Mouse (Mus musculus): Measurements from ENCODE around the gene Rbm18.

Gene Rbm18

GRCm38 (mm10) chr2:36104436-36104955 lies 32.1 kb downstream of the Rbm18 start:
- DNase-seq (ENCODE audit: extremely low spot score) = peak; percentile 58

GRCm38 (mm10) chr2:36103555-36104367 lies 32.8 kb downstream of the Rbm18 start:
- peak; percentile 68 for DNase-seq (ENCODE audit: extremely low spot score)

- no peak for DNase-seq (ENCODE audit: extremely low spot score)
These were observed 33.5 kb downstream of the Rbm18 start for GRCm38 (mm10) chr2:36103069-36103554.

DNA sequence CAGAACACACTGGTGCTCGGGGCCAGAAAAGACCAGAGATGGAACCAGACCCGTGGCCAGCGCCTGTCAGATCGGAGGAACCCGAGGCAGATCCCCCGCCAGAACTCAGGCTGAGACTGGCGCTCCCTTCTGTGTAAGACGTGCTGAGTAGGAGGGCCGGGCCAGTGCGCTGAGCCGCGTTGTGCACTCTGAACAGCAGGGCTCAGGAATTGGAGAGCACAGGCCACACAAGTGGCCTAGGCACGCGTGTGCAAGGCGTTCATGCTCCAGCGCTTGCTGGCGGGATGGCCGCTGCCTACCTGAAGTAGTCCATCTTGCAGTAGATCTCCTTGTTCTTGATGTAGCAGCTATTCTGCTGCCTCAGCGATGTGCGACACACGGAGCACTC lies 34.0 kb downstream of the Rbm18 start:
- DNase-seq (ENCODE audit: extremely low spot score) = peak; percentile 60

DNA sequence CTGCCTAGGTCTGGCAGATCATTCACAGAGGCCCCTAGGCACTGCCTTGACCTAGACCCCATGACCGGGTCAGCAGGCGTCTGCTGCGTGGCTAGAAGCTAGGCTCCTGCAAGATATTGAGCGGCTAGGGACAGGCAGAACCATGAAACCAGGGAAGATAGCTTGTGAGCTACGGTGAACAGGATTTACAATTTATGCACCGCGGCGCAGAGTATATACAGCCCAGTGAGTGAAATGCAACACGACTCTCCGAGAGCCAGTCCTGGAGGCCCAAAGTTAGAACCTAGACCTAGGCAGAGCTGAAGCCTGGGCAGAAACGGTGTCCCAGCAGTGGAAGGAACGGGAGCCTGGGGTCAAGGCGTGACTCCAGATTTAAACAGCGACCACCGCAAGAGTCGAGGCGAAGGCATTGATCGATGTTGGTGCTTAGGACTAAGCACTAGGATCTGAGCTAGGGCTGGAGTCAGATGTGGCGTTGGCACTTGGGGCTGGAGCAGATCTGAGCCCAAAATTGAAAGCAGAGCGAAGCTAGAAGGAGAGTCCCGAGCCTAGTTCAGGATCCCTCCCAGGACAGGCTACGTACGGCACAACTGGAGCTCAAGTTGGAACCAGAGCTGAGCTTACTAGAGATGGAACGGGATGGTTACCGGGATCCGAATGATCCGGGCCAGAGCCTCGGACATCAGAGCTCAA lies 34.6 kb downstream of the Rbm18 start:
- DNase-seq (ENCODE audit: extremely low spot score) = peak; percentile 61

GRCm38 (mm10) chr2:36099739-36100138 lies 36.8 kb downstream of the Rbm18 start:
- no peak for DNase-seq (ENCODE audit: extremely low spot score)

DNA sequence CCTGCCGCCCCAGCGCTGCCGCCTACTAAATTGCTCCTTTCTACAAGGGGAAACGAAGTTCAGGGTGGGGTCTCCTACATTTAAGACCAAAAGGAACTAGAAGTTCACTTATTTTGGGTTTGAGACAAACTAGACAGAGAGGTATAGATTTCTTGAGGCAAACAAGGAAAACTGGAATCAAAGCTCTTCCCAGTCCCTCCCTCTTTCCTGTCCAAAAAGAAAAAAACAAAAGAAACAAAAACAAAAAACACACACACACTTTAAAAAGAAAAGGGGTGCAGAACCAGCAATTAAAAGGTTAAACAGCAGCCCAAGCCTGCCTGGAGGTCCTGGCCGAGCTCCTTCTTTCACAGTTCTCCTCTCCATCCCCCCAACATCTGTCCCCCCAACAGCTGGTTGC lies 38.6 kb downstream of the Rbm18 start:
- DNase-seq (ENCODE audit: extremely low spot score) = no peak

DNA sequence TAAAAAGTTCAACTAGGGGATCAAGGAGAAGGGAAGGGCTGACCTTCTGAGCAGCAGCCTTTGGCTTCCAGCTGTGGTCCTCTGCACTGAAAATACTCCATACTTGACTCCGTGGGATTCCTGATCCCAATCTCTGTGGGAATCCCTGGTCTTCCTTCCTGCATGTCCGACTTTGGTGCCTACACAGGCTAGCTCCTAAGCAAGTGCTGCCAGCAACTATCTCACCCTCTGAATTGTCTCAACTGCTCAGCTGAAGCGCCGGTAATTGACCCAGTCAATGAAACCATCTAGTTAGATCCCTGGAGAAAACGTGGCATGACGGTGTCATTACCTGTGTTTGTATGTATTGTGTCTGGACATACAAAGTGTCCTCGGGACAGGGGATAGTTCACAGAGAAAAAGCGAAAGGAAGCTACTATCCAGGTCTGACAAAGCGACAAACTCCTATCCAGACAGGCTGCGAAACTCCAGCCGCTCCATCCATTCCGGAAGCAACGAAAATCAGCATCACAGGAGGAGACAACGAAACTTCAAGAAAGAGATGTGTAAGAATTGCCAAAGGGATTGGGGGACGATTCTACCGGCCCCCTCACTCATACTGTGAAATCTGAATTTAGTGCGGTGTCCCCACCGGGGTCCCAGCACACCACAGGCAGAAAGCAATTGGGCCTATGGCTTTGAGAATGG lies 39.3 kb downstream of the Rbm18 start:
- DNase-seq (ENCODE audit: extremely low spot score) = no peak

- DNase-seq (ENCODE audit: extremely low spot score) = no peak
These were observed 42.6 kb downstream of the Rbm18 start for GRCm38 (mm10) chr2:36093914-36094475.

DNA sequence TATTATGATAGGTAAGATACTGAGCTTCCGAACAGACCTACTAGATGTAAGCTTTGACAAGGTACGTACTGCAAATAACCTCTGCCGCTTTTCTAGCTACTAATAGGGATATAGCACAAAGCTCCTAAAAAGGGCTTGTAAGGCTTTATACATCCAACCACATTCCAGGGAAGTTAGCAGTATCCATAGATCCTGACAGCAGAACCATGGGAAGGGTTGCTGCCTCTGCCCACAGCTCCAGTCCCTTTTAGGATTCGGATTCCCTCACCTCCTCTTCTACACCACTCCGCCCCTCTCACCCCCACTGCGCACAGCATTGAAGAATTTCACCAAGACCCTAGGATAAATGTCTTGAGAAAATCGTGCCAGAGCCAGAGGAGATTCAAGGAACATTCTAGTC lies 43.3 kb downstream of the Rbm18 start:
- DNase-seq (ENCODE audit: extremely low spot score) = no peak

GRCm38 (mm10) chr2:36092748-36093147 lies 43.8 kb downstream of the Rbm18 start:
- no peak for DNase-seq (ENCODE audit: extremely low spot score)

- DNase-seq (ENCODE audit: extremely low spot score) = peak; percentile 89
These were observed 45.5 kb downstream of the Rbm18 start for GRCm38 (mm10) chr2:36090853-36091741.

DNA sequence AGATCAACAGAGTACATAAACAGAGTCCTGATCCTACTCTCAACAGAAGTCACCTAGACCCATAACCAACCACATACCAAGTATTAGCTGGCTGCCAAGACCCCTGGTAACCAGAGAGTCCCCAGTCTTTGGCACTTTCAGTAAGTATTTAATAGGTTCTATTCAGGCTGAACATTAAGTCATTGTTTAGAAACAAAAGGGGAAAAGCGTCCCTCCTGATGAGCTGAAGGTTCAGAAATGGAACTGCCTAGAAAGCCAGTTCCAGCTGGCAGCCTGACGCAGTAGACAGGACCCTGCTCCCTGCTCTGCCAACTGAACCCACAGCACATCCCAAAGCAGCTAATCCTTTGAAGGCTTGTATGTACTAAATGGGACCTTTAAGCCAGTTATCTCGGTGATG lies 47.4 kb downstream of the Rbm18 start:
- DNase-seq (ENCODE audit: extremely low spot score) = no peak

DNA sequence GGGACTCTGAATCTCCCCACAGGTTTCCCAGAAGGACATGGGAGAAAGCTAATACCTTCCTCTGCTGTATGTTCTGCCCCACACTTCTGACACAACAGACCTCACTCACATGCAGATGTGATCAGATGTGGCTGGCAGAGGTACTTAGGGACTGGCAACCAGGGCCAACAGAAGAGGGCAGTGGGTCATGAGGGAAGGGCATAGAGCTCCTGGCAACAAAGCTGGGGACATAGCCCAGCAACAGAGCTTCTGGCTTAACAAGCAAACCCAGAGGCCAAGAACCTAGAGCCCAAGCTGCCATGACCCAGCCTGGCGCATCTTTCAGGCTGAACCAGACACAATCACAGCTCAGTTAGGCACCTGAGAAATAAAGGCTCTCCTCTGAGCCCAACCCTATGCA lies 51.5 kb downstream of the Rbm18 start:
- no peak for DNase-seq (ENCODE audit: extremely low spot score)

GRCm38 (mm10) chr2:36082802-36083580 lies 53.6 kb downstream of the Rbm18 start:
- DNase-seq (ENCODE audit: extremely low spot score) = no peak

DNA sequence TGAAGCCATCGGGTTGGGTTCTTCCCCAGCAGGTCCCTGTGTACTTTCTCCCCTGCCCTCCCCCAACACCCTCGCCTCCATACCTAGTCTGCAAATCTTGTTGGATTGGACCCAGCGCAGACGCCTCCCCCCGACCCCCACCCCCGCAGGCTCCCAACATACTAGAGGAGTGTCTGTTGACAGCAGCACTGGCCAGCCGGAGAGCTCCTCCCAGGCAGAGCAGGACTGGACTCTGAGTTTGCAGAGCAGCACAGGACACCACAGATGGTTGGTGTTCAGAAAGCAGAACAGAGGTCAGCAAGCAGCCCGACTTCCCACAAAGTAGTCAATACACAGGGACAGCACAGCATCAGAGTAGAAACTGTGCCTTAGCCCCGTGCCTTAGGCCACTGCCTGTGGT lies 55.1 kb downstream of the Rbm18 start:
- DNase-seq (ENCODE audit: extremely low spot score) = peak; percentile 19

- DNase-seq (ENCODE audit: extremely low spot score) = no peak
These were observed 59.3 kb downstream of the Rbm18 start for GRCm38 (mm10) chr2:36077160-36077761.

GRCm38 (mm10) chr2:36075210-36075609 lies 61.4 kb downstream of the Rbm18 start:
- DNase-seq (ENCODE audit: extremely low spot score) = no peak

- no peak for DNase-seq (ENCODE audit: extremely low spot score)
These were observed 62.8 kb downstream of the Rbm18 start for GRCm38 (mm10) chr2:36073781-36074180.

Measured in embryo, embryonic 9.5 days (tissue).